ENCODE assay signal across 33 mouse cellular contexts in the genomic region with DNA sequence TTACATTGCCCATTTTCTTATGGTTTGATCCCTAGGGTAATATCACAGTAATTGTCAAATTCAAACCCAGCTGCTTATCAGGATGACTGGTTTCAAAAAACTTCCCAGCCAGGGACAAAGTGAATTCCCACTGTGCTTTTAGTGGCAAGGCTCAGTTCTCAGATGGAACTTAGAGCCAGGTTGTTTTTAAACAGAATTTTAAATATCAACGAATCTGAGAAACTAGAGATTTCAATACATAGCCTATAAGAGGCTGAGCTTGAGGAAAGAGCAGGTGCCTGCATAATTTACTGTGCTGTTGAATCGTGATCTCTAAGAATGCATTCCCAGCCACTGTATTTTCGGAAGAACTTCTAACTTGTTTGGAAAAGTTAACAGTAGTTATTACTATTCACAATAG.
"Had no signal": no experiment of that assay in that cellular context is flagged by ENCODE, and none has a peak within 500 bp of the region (broad histone marks: within the 10 kb centered on the region; RNA-seq: fewer than 3 reads in every experiment).

No protein-coding gene starts in this region.

- H3K4me3 ChIP-seq: heart, adult 2 months; heart, embryonic 10.5 days; heart, embryonic 12.5 days; heart, embryonic 13.5 days; heart, embryonic 15.5 days; hindbrain, embryonic 10.5 days; hindbrain, embryonic 12.5 days; hindbrain, embryonic 13.5 days; hindbrain, embryonic 15.5 days; intestine, embryonic 15.5 days; kidney, embryonic 15.5 days; left cerebral cortex, adult 2 months had no signal

- H3K27ac ChIP-seq: heart, adult 2 months; heart, embryonic 10.5 days; heart, embryonic 13.5 days; heart, embryonic 15.5 days; hindbrain, embryonic 10.5 days; hindbrain, embryonic 12.5 days; hindbrain, embryonic 13.5 days; hindbrain, embryonic 14.5 days; hindbrain, embryonic 15.5 days; hindbrain, postnatal 0 days; intestine, embryonic 15.5 days; kidney, embryonic 15.5 days; kidney, postnatal 0 days; left cerebral cortex, adult 2 months had no signal

- DNase-seq: heart, adult 2 months; heart, postnatal 14 days; heart, postnatal 36 days; heart, postnatal 4 days; kidney, adult 11 months; kidney, adult 2 months; kidney, adult 8-10 months; kidney, postnatal 10 days; kidney, postnatal 14 days; kidney, postnatal 25 days; kidney, postnatal 36 days; kidney, postnatal 4 days; layer of hippocampus, adult 9-11 months; layer of hippocampus, postnatal 36 days had no signal

- H3K36me3 ChIP-seq: heart, embryonic 10.5 days; heart, embryonic 12.5 days; heart, embryonic 13.5 days; heart, embryonic 15.5 days; hindbrain, embryonic 10.5 days; hindbrain, embryonic 12.5 days; hindbrain, embryonic 13.5 days; hindbrain, embryonic 15.5 days; intestine, embryonic 15.5 days; kidney, embryonic 15.5 days had no signal

- H3K27me3 ChIP-seq: heart, embryonic 12.5 days; heart, embryonic 13.5 days; heart, embryonic 15.5 days; hindbrain, embryonic 12.5 days; hindbrain, embryonic 13.5 days; hindbrain, embryonic 15.5 days; intestine, embryonic 15.5 days; kidney, embryonic 15.5 days had no signal

- H3K4me1 ChIP-seq: hindbrain, embryonic 10.5 days; hindbrain, embryonic 12.5 days; hindbrain, embryonic 13.5 days; hindbrain, embryonic 15.5 days; intestine, embryonic 15.5 days; kidney, embryonic 15.5 days had no signal

- H3K4me2 ChIP-seq: heart, embryonic 11.5 days; heart, embryonic 12.5 days; heart, embryonic 13.5 days; heart, embryonic 15.5 days; hindbrain, embryonic 12.5 days; hindbrain, embryonic 13.5 days; hindbrain, embryonic 14.5 days; hindbrain, embryonic 15.5 days; intestine, embryonic 15.5 days; kidney, embryonic 15.5 days had no signal

- ATAC-seq: hindbrain, embryonic 16.5 days; hindbrain, postnatal 0 days; inflammation-experienced regulatory T-cells, adult 6 months; intestine, embryonic 15.5 days; intestine, embryonic 16.5 days; intestine, postnatal 0 days had no signal

- H3K9ac ChIP-seq: heart, embryonic 12.5 days; heart, embryonic 13.5 days; heart, embryonic 15.5 days; hindbrain, embryonic 12.5 days; hindbrain, embryonic 13.5 days; hindbrain, embryonic 14.5 days; hindbrain, embryonic 15.5 days; intestine, embryonic 15.5 days; kidney, embryonic 15.5 days had no signal

- H3K9me3 ChIP-seq: heart, embryonic 10.5 days; heart, embryonic 12.5 days; heart, embryonic 13.5 days; heart, embryonic 15.5 days; hindbrain, embryonic 10.5 days; hindbrain, embryonic 12.5 days; hindbrain, embryonic 13.5 days; hindbrain, embryonic 15.5 days; intestine, embryonic 15.5 days; kidney, embryonic 15.5 days had no signal
